In genomic region chr14:8300281-8300680, GRCm38 (mm10) we compare ENCODE assay signal across 8 mouse cellular contexts. TPM values are rescaled to one million over a fixed set of nuclear protein-coding genes. Genes with fewer than 3 reads are reported as not detected.
DNase-seq lines count a peak whose midpoint lies in the region; ATAC-seq and TF ChIP-seq lines count a peak whose summit lies in the region.

No protein-coding gene starts in this region.

- no peaks in the 10 kb centered on the region for H3K9me3 ChIP-seq in heart, embryonic 12.5 days (replicated peaks)
- H3K9me3 ChIP-seq in lung, embryonic 16.5 days (ENCODE audit: control insufficient read depth, low read length) = no peaks in the 10 kb centered on the region

- no peak overlapping the region for H3K27ac ChIP-seq in heart, embryonic 12.5 days (ENCODE audit: poor library complexity, severe bottlenecking)
- H3K27ac ChIP-seq in cortical plate, adult 2 months (ENCODE audit: insufficient read depth, low read length) = no peak overlapping the region
- no peak overlapping the region for H3K27ac ChIP-seq in lung, embryonic 16.5 days (ENCODE audit: low read length)

- no peak overlapping the region for H3K4me3 ChIP-seq in heart, embryonic 12.5 days
- no peak overlapping the region for H3K4me3 ChIP-seq in cortical plate, adult 2 months (ENCODE audit: insufficient read depth, low read length)
- no peak overlapping the region for H3K4me3 ChIP-seq in lung, embryonic 16.5 days (ENCODE audit: low read length)

- no peak overlapping the region for H3K9ac ChIP-seq in heart, embryonic 12.5 days
- H3K9ac ChIP-seq in lung, embryonic 16.5 days (ENCODE audit: low read length) = no peak overlapping the region

- ATAC-seq in heart, embryonic 12.5 days (ENCODE audit: insufficient number of reproducible peaks, low FRiP score) = no peak; the same call in 1 of the 2 replicates
- ATAC-seq in lung, embryonic 16.5 days (ENCODE audit: low read depth) = peak; percentile 19; the same call in 1 of the 2 replicates

- no peaks in the 10 kb centered on the region for H3K36me3 ChIP-seq in heart, embryonic 12.5 days
- no peaks in the 10 kb centered on the region for H3K36me3 ChIP-seq in lung, embryonic 16.5 days (ENCODE audit: control insufficient read depth, insufficient read depth, low read length)

- no peak for TF ChIP-seq POLR2A in cortical plate, adult 2 months (IDR thresholded peaks at IDR 0.05; ENCODE audit: extremely low read depth, insufficient read depth, low read length)

- TF ChIP-seq CTCF in cortical plate, adult 2 months (IDR thresholded peaks at IDR 0.05; ENCODE audit: extremely low read depth, insufficient read depth, low read length) = peak; percentile 47

- peaks cover 8% of the 10 kb centered on the region for H3K4me1 ChIP-seq in heart, embryonic 12.5 days (replicated peaks)
- no peaks in the 10 kb centered on the region for H3K4me1 ChIP-seq in cortical plate, adult 2 months (ENCODE audit: control insufficient read depth, insufficient read depth, low read length)
- H3K4me1 ChIP-seq in lung, embryonic 16.5 days (replicated peaks; ENCODE audit: control insufficient read depth, insufficient read depth, low read length) = peaks cover 10% of the 10 kb centered on the region

- peaks cover 11% of the 10 kb centered on the region; the same call in 1 of the 2 replicates for H3K27me3 ChIP-seq in heart, embryonic 12.5 days (replicated peaks)
- H3K27me3 ChIP-seq in lung, embryonic 16.5 days (ENCODE audit: control insufficient read depth, insufficient read depth, low read depth, low read length) = no peaks in the 10 kb centered on the region

- H3K4me2 ChIP-seq in heart, embryonic 12.5 days = no peak overlapping the region
- H3K4me2 ChIP-seq in lung, embryonic 16.5 days (ENCODE audit: low read depth, low read length) = no peak overlapping the region

- DNase-seq in heart, adult 8-10 months (ENCODE audit: low spot score) = peak; percentile 48
- DNase-seq in urinary bladder, postnatal 25 days (ENCODE audit: low spot score) = peak; percentile 31
- no peak for DNase-seq in urinary bladder, adult 18-20 months (ENCODE audit: low spot score in 2 of 2)
- peak; percentile 46 to 82 for DNase-seq in heart, postnatal 10 days
- DNase-seq in thymus, postnatal 14 days = peak; percentile 59

- 27% methylated on average over 8 of the region's 8 CpGs for WGBS in heart, embryonic 12.5 days
- 26% methylated on average over 8 of the region's 8 CpGs for WGBS in lung, embryonic 16.5 days

- intact Hi-C loops in heart, postnatal 10 days (cut with DNase I) = loop anchor here (1.0 to 2.0 kb wide), 2 partner anchors 15 to 46 kb away; no protein-coding TSS in a partner anchor

RNA-seq across cellular contexts. Expression of gene Fam107a, which starts 17.5 kb away (rescaled TPM):
- 1 to 10 TPM; 7.5 to 8.8 (median 8.2) TPM for total RNA-seq in heart, adult 8-10 months (2022)
- 0.11 and 0.24 TPM in 2 replicates for polyA plus RNA-seq in heart, embryonic 12.5 days (2016; fragmentation: Nextera tagmentation; extraction: Ambion mirVana)
- polyA plus RNA-seq in cortical plate, adult 2 months (2012; rRNA removed) = 498 and 520 TPM in 2 replicates
- total RNA-seq in heart, postnatal 10 days (2021) = 10 to 100 TPM in 1 of 2 experiments, 1 to 10 TPM in 1; 2.7 to 11.2 TPM
- 0.40 and 0.58 TPM in 2 replicates for polyA plus RNA-seq in lung, embryonic 16.5 days (2015; fragmentation: Nextera tagmentation; extraction: Ambion mirVana)

RNA-seq across cellular contexts. Expression of gene Acox2, which starts 41.1 kb away (rescaled TPM):
- 1 to 10 TPM in 2 of 4 experiments, under 1 TPM in 2; 0.44 to 1.4 (median 1.1) TPM for total RNA-seq in heart, adult 8-10 months (2022)
- 0.18 and 0.36 TPM in 2 replicates for polyA plus RNA-seq in heart, embryonic 12.5 days (2016; fragmentation: Nextera tagmentation; extraction: Ambion mirVana)
- polyA plus RNA-seq in cortical plate, adult 2 months (2012; rRNA removed) = 0.06 TPM in 2 replicates
- under 1 TPM in 1 of 2 experiments, not detected in 1; 0.69 TPM for total RNA-seq in heart, postnatal 10 days (2021)
- 1.3 and 4.4 TPM in 2 replicates for polyA plus RNA-seq in lung, embryonic 16.5 days (2015; fragmentation: Nextera tagmentation; extraction: Ambion mirVana)

Comparison
In these comparisons a context has a peak if more than half of its experiments do, and no peak if none do; other contexts are left out.
1. DNase-seq: peak in heart, adult 8-10 months (single experiment), urinary bladder, postnatal 25 days (single experiment), heart, postnatal 10 days (2 of 2) and thymus, postnatal 14 days (single experiment); none in urinary bladder, adult 18-20 months (0 of 2).
2. RNA of gene Fam107a, which starts 17.5 kb away (polyA plus RNA-seq): 498 to 520 TPM in cortical plate, adult 2 months; 0.40 to 0.58 TPM in lung, embryonic 16.5 days and 0.11 to 0.24 TPM in heart, embryonic 12.5 days; every median in the first group is over 100 times any median in the second.